ENCODE assay signal across 22 mouse cellular contexts in the genomic region with DNA sequence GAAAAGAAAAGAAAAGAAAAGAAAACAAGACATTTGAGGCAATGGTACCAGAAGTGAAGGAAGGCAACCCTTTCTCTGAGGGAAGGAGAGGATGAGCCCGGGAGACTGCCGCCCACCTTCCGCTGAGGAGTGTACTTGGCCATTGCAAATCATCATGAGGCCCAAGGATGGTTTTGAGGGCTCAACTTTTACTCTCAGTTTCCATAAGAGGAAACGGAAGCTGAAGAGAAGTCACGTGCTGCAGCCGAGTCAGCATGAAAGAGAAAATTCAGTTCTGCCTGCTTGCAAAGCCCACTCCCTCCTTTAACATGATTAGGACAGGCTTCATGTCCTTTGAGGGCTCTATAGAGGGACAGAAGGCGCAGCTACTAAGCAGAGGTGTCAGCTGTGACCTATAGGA.
"Had no signal": no experiment of that assay in that cellular context is flagged by ENCODE, and none has a peak within 500 bp of the region (broad histone marks: within the 10 kb centered on the region; RNA-seq: fewer than 3 reads in every experiment).

No protein-coding gene starts in this region.

- H3K9ac ChIP-seq: liver, embryonic 15.5 days; liver, postnatal 0 days; lung, embryonic 15.5 days; midbrain, embryonic 12.5 days; neural tube, embryonic 13.5 days; neural tube, embryonic 15.5 days; stomach, embryonic 15.5 days had no signal

- DNase-seq: liver, postnatal 0 days; lung, adult 2 months; midbrain, embryonic 14.5 days; retina, postnatal 1 day; right cerebral cortex, adult 18-20 months; right cerebral cortex, postnatal 25 days; right cerebral cortex, postnatal 4 days; thymus, adult 2 months; thymus, postnatal 25 days; thymus, postnatal 4 days had no signal

- H3K36me3 ChIP-seq: liver, embryonic 15.5 days; lung, embryonic 15.5 days; midbrain, embryonic 10.5 days; midbrain, embryonic 12.5 days; neural tube, embryonic 13.5 days; neural tube, embryonic 15.5 days; stomach, embryonic 15.5 days had no signal

- H3K4me3 ChIP-seq: liver, embryonic 15.5 days; lung, embryonic 15.5 days; midbrain, embryonic 10.5 days; midbrain, embryonic 12.5 days; myocyte; neural tube, embryonic 13.5 days; neural tube, embryonic 15.5 days; stomach, embryonic 15.5 days had no signal

- H3K4me1 ChIP-seq: liver, embryonic 15.5 days; lung, embryonic 15.5 days; midbrain, embryonic 10.5 days; midbrain, embryonic 12.5 days; neural tube, embryonic 13.5 days; neural tube, embryonic 15.5 days; stomach, embryonic 15.5 days had no signal

- H3K27me3 ChIP-seq: liver, embryonic 15.5 days; lung, embryonic 15.5 days; midbrain, embryonic 12.5 days; neural tube, embryonic 13.5 days; neural tube, embryonic 15.5 days; stomach, embryonic 15.5 days had no signal

- ATAC-seq: liver, postnatal 0 days; lung, postnatal 0 days; midbrain, embryonic 16.5 days had no signal

- H3K9me3 ChIP-seq: liver, embryonic 15.5 days; lung, embryonic 15.5 days; midbrain, embryonic 10.5 days; midbrain, embryonic 12.5 days; neural tube, embryonic 13.5 days; neural tube, embryonic 15.5 days; stomach, embryonic 15.5 days had no signal

- H3K27ac ChIP-seq: liver, embryonic 15.5 days; lung, embryonic 15.5 days; macrophage; midbrain, embryonic 10.5 days; midbrain, embryonic 12.5 days; neural tube, embryonic 13.5 days; neural tube, embryonic 15.5 days; stomach, embryonic 15.5 days; stomach, postnatal 0 days had no signal

- H3K4me2 ChIP-seq: liver, embryonic 15.5 days; lung, embryonic 15.5 days; midbrain, embryonic 12.5 days; neural tube, embryonic 13.5 days; neural tube, embryonic 15.5 days; stomach, embryonic 15.5 days had no signal
